In the genomic region with DNA sequence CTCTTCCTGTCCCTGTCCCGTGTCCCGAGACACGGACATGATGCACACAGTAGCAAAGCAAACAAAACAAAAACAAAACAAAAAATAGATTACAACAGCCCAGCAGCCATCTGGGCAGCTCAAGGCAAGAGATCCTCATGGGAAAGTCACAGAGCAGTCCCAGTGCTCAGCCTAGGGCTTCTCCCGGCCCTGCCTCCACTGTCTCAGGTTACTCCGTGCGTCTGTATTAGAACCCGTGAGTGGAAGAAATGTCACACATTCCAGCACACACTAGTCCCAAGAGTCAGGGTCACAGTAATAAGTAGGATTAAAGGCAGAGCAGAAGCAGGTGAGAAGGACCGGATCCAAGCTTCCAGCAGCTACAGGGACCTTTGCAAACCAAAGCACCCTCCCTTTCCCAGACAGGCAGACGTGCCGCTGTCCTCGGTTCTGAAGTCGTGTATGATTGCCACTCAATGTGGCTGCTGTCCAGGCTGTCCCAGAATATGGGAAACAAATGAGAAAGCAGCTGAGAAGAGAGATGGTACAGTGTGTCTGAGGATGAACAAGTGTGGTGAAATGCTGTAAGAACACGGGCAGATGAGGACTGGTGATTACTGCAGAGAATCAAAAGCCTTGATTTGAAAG, we compare ENCODE assay signal across 10 mouse cellular contexts.
DNase-seq lines count a peak whose midpoint lies in the region; ATAC-seq and TF ChIP-seq lines count a peak whose summit lies in the region.
"Had no signal": no experiment of that assay in that cellular context is flagged by ENCODE, and none has a peak within 500 bp of the region (broad histone marks: within the 10 kb centered on the region; RNA-seq: fewer than 3 reads in every experiment).

No protein-coding gene starts in this region.

- H3K9ac ChIP-seq in heart, embryonic 12.5 days: no peak overlapping the region
- H3K9ac ChIP-seq in ES-E14 (ENCODE audit: insufficient read depth, low read depth, low read length, poor library complexity, severe bottlenecking): no peak overlapping the region
- H3K9ac ChIP-seq in limb, embryonic 11.5 days (ENCODE audit: low read length): no peak overlapping the region

- no peaks in the 10 kb centered on the region for H3K27me3 ChIP-seq in heart, embryonic 12.5 days (replicated peaks)
- H3K27me3 ChIP-seq in limb, embryonic 11.5 days (ENCODE audit: control insufficient read depth, insufficient read depth, low read length): no peaks in the 10 kb centered on the region
- H3K27me3 ChIP-seq: Patski had no signal

- H3K4me3 ChIP-seq in heart, embryonic 12.5 days: no peak overlapping the region
- H3K4me3 ChIP-seq in ES-E14 (ENCODE audit: insufficient read depth in 1 of 2, low read depth in 1 of 2, low read length in 2 of 2, poor library complexity in 1 of 2, severe bottlenecking in 1 of 2): no peak overlapping the region
- H3K4me3 ChIP-seq in limb, embryonic 11.5 days (ENCODE audit: low read depth, low read length): no peak overlapping the region
- H3K4me3 ChIP-seq: heart, adult 2 months had no signal

- no peak overlapping the region for H3K4me2 ChIP-seq in heart, embryonic 12.5 days
- no peak overlapping the region for H3K4me2 ChIP-seq in limb, embryonic 11.5 days (ENCODE audit: low read depth, severe bottlenecking)

- no peak for ATAC-seq in heart, embryonic 12.5 days (ENCODE audit: insufficient number of reproducible peaks, low FRiP score)
- no peak for ATAC-seq in limb, embryonic 11.5 days (ENCODE audit: insufficient number of reproducible peaks, low FRiP score, low TSS enrichment, low read depth)
- no peak for ATAC-seq in monocyte, adult 5-6 weeks (replicated peaks; ENCODE audit: insufficient number of reproducible peaks, low FRiP score, low TSS enrichment, poor library complexity, severe bottlenecking)
- ATAC-seq: Patski had no signal

- H3K9me3 ChIP-seq in heart, embryonic 12.5 days (replicated peaks): no peaks in the 10 kb centered on the region
- no peaks in the 10 kb centered on the region for H3K9me3 ChIP-seq in ES-E14 (ENCODE audit: control insufficient read depth, insufficient read depth, low read depth, low read length)
- no peaks in the 10 kb centered on the region for H3K9me3 ChIP-seq in limb, embryonic 11.5 days (ENCODE audit: control insufficient read depth, low read length)

- peaks cover 3% of the 10 kb centered on the region for H3K4me1 ChIP-seq in heart, embryonic 12.5 days (replicated peaks)
- H3K4me1 ChIP-seq in ES-E14 (ENCODE audit: control insufficient read depth in 2 of 2, insufficient read depth in 2 of 2, low read length in 2 of 2, poor library complexity in 1 of 2): no peaks in the 10 kb centered on the region
- no peaks in the 10 kb centered on the region for H3K4me1 ChIP-seq in limb, embryonic 11.5 days (ENCODE audit: control insufficient read depth, insufficient read depth, low read length)

- WGBS in heart, embryonic 12.5 days: 39% methylated on average over 13 of the region's 13 CpGs
- 42% methylated on average over 13 of the region's 13 CpGs for WGBS in limb, embryonic 11.5 days

- peak; percentile 67 to 81 for DNase-seq in heart, postnatal 14 days
- peak; percentile 51 for DNase-seq in ES-E14 (ENCODE audit: low read depth, low spot score)
- DNase-seq in embryo, embryonic 10 days (ENCODE audit: low spot score): peak; percentile 86
- DNase-seq in limb, embryonic 11.5 days (ENCODE audit: low spot score): peak; percentile 87
- peak; percentile 20 for DNase-seq in yolk sac, embryonic 10.5 days (ENCODE audit: low spot score)
- no peak for DNase-seq in spleen, adult 18-20 months

- H3K36me3 ChIP-seq in heart, embryonic 12.5 days: no peaks in the 10 kb centered on the region
- H3K36me3 ChIP-seq in ES-E14 (ENCODE audit: control insufficient read depth, insufficient read depth, low read length, poor library complexity, severe bottlenecking): no peaks in the 10 kb centered on the region
- H3K36me3 ChIP-seq in limb, embryonic 11.5 days (ENCODE audit: control insufficient read depth, insufficient read depth, low read length): no peaks in the 10 kb centered on the region

- H3K27ac ChIP-seq in heart, embryonic 12.5 days (ENCODE audit: poor library complexity, severe bottlenecking): no peak overlapping the region
- H3K27ac ChIP-seq in ES-E14 (ENCODE audit: insufficient read depth, low read depth, low read length, poor library complexity, severe bottlenecking): no peak overlapping the region
- H3K27ac ChIP-seq in limb, embryonic 11.5 days (replicated peaks; ENCODE audit: low read depth, low read length): no peak overlapping the region
- H3K27ac ChIP-seq: heart, adult 2 months had no signal

- intact Hi-C loops in heart, postnatal 14 days (cut with DNase I): no loop called here

- in situ Hi-C loops in ES-E14 (cut with MboI; ENCODE audit: low sequenced_read_pairs in 2 of 2, unreplicated experiment in 2 of 2): no loop called here

TF ChIP-seq in ES-E14, 5 proteins besides CTCF, POLR2A, EP300 and RAD21:
- TF ChIP-seq MAFK (IDR thresholded peaks at IDR 0.05; ENCODE audit: insufficient read depth, low read depth, low read length): no peak
- TF ChIP-seq CHD2 (IDR thresholded peaks at IDR 0.05; ENCODE audit: low read depth, low read length): no peak
- TF ChIP-seq ZC3H11A (IDR thresholded peaks at IDR 0.05; ENCODE audit: borderline replicate concordance, low read depth, low read length): no peak
- TF ChIP-seq ZNF384 (IDR thresholded peaks at IDR 0.05; ENCODE audit: low read depth, low read length): no peak
- TF ChIP-seq HCFC1 (IDR thresholded peaks at IDR 0.05; ENCODE audit: borderline replicate concordance, insufficient read depth, low read length): no peak

Comparison
In these comparisons a context has a peak if more than half of its experiments do, and no peak if none do; other contexts are left out.
1. DNase-seq: peak in heart, postnatal 14 days (2 of 2), ES-E14 (single experiment), embryo, embryonic 10 days (single experiment), limb, embryonic 11.5 days (single experiment) and yolk sac, embryonic 10.5 days (single experiment); none in spleen, adult 18-20 months (0 of 2).